Comparison of ENCODE assay signal across 8 mouse cellular contexts in genomic region chr11:98768127-98769006, GRCm38 (mm10). TPM values are rescaled to one million over a fixed set of nuclear protein-coding genes. Genes with fewer than 3 reads are reported as not detected.
A peak's percentile ranks its signal among the peaks of the same experiment; 100 is the strongest.
DNase-seq lines count a peak whose midpoint lies in the region; ATAC-seq and TF ChIP-seq lines count a peak whose summit lies in the region.

No protein-coding gene starts in this region.

- ATAC-seq in frontal cortex, adult (ENCODE audit: low TSS enrichment), result peak; percentile 4; the same call in 1 of the 2 replicates
- no peak for ATAC-seq in forebrain, embryonic 16.5 days
- ATAC-seq in hindbrain, postnatal 0 days, result no peak
- ATAC-seq in lung, embryonic 16.5 days (ENCODE audit: low read depth), result peak; percentile 3; the same call in 1 of the 2 replicates

- H3K4me3 ChIP-seq in forebrain, embryonic 16.5 days (replicated peaks; ENCODE audit: low read length), result peak overlapping the region; percentile 17
- H3K4me3 ChIP-seq in hindbrain, postnatal 0 days (ENCODE audit: low read length), result peak overlapping the region; percentile 6; the same call in 1 of the 2 replicates
- peak overlapping the region; percentile 6 for H3K4me3 ChIP-seq in lung, embryonic 16.5 days (ENCODE audit: low read length)

- no peak for TF ChIP-seq CTCF in hindbrain, postnatal 0 days (IDR thresholded peaks at IDR 0.05; ENCODE audit: low read depth)

- H3K36me3 ChIP-seq in forebrain, embryonic 16.5 days (ENCODE audit: control insufficient read depth, insufficient read depth), result peaks cover 20% of the 10 kb centered on the region
- H3K36me3 ChIP-seq in hindbrain, postnatal 0 days (ENCODE audit: insufficient read depth, low read length), result peaks cover 47% of the 10 kb centered on the region
- H3K36me3 ChIP-seq in lung, embryonic 16.5 days (ENCODE audit: control insufficient read depth, insufficient read depth, low read length), result peaks cover 14% of the 10 kb centered on the region; the same call in 1 of the 2 replicates

- peak overlapping the region; percentile 40 for H3K4me2 ChIP-seq in forebrain, embryonic 16.5 days (ENCODE audit: low read length)
- H3K4me2 ChIP-seq in hindbrain, postnatal 0 days (ENCODE audit: low read depth, low read length), result peak overlapping the region; percentile 43
- peak overlapping the region; percentile 35 for H3K4me2 ChIP-seq in lung, embryonic 16.5 days (ENCODE audit: low read depth, low read length)

- peak overlapping the region; percentile 45 for H3K9ac ChIP-seq in forebrain, embryonic 16.5 days (replicated peaks; ENCODE audit: low read depth, low read length)
- H3K9ac ChIP-seq in hindbrain, postnatal 0 days (replicated peaks; ENCODE audit: low read length), result peak overlapping the region; percentile 37; the same call in 1 of the 2 replicates
- H3K9ac ChIP-seq in lung, embryonic 16.5 days (ENCODE audit: low read length), result peak overlapping the region; percentile 50

- H3K9me3 ChIP-seq in forebrain, embryonic 16.5 days (ENCODE audit: control insufficient read depth, low read length), result no peaks in the 10 kb centered on the region
- no peaks in the 10 kb centered on the region for H3K9me3 ChIP-seq in hindbrain, postnatal 0 days (ENCODE audit: low read length)
- no peaks in the 10 kb centered on the region for H3K9me3 ChIP-seq in lung, embryonic 16.5 days (ENCODE audit: control insufficient read depth, low read length)

- no peak for DNase-seq in frontal cortex, postnatal 36 days (ENCODE audit: low spot score in 2 of 2)
- peak; percentile 75 for DNase-seq in brain, adult 2 months (ENCODE audit: low read depth, low spot score)
- peak; percentile 36 for DNase-seq in hindbrain, postnatal 0 days (ENCODE audit: low spot score)
- peak; percentile 66 for DNase-seq in testis, postnatal 10 days (ENCODE audit: low spot score)
- DNase-seq in MN1 (ENCODE audit: low spot score), result no peak

- peak overlapping the region; percentile 81 for H3K27ac ChIP-seq in forebrain, embryonic 16.5 days (ENCODE audit: low read length)
- H3K27ac ChIP-seq in hindbrain, postnatal 0 days, result peak overlapping the region; percentile 78
- peak overlapping the region; percentile 60 for H3K27ac ChIP-seq in lung, embryonic 16.5 days (ENCODE audit: low read length)

- no peaks in the 10 kb centered on the region for H3K27me3 ChIP-seq in forebrain, embryonic 16.5 days (replicated peaks; ENCODE audit: control insufficient read depth, insufficient read depth, low read length)
- H3K27me3 ChIP-seq in hindbrain, postnatal 0 days (ENCODE audit: insufficient read depth, low read length), result no peaks in the 10 kb centered on the region
- no peaks in the 10 kb centered on the region for H3K27me3 ChIP-seq in lung, embryonic 16.5 days (ENCODE audit: control insufficient read depth, insufficient read depth, low read depth, low read length)

- peaks cover 68% of the 10 kb centered on the region for H3K4me1 ChIP-seq in forebrain, embryonic 16.5 days (replicated peaks; ENCODE audit: control insufficient read depth, insufficient read depth, low read length)
- peaks cover 33% of the 10 kb centered on the region for H3K4me1 ChIP-seq in hindbrain, postnatal 0 days (ENCODE audit: insufficient read depth, low read length)
- peaks cover 65% of the 10 kb centered on the region for H3K4me1 ChIP-seq in lung, embryonic 16.5 days (replicated peaks; ENCODE audit: control insufficient read depth, insufficient read depth, low read length)

- WGBS in forebrain, embryonic 16.5 days, result 22% methylated on average over 39 of the region's 39 CpGs
- WGBS in hindbrain, postnatal 0 days, result 21% methylated on average over 35 of the region's 39 CpGs
- 12% methylated on average over 33 of the region's 39 CpGs for WGBS in lung, embryonic 16.5 days

RNA-seq across cellular contexts. Expression of gene Nr1d1, which starts 6.8 kb away (rescaled TPM):
- polyA plus RNA-seq in forebrain, embryonic 16.5 days (2015; fragmentation: Nextera tagmentation; extraction: Ambion mirVana), result 3.8 and 4.0 TPM in 2 replicates
- 7.5 and 8.6 TPM in 2 replicates for total RNA-seq in hindbrain, postnatal 0 days (2014; rRNA removed)
- 10.2 and 13.5 TPM in 2 replicates for polyA plus RNA-seq in hindbrain, postnatal 0 days (2015; fragmentation: Nextera tagmentation; extraction: Ambion mirVana)
- 1.4 and 1.6 TPM in 2 replicates for polyA plus RNA-seq in lung, embryonic 16.5 days (2015; fragmentation: Nextera tagmentation; extraction: Ambion mirVana)

RNA-seq across cellular contexts. Expression of gene Msl1, which starts 26.9 kb away (rescaled TPM):
- 27.7 and 32.0 TPM in 2 replicates for polyA plus RNA-seq in forebrain, embryonic 16.5 days (2015; fragmentation: Nextera tagmentation; extraction: Ambion mirVana)
- total RNA-seq in hindbrain, postnatal 0 days (2014; rRNA removed), result 77.7 and 94.3 TPM in 2 replicates
- 25.0 and 25.4 TPM in 2 replicates for polyA plus RNA-seq in hindbrain, postnatal 0 days (2015; fragmentation: Nextera tagmentation; extraction: Ambion mirVana)
- 19.4 and 20.3 TPM in 2 replicates for polyA plus RNA-seq in lung, embryonic 16.5 days (2015; fragmentation: Nextera tagmentation; extraction: Ambion mirVana)

RNA-seq across cellular contexts. Expression of gene Thra, which starts 27.9 kb away (rescaled TPM):
- 177 and 182 TPM in 2 replicates for polyA plus RNA-seq in forebrain, embryonic 16.5 days (2015; fragmentation: Nextera tagmentation; extraction: Ambion mirVana)
- total RNA-seq in hindbrain, postnatal 0 days (2014; rRNA removed), result 725 and 812 TPM in 2 replicates
- polyA plus RNA-seq in hindbrain, postnatal 0 days (2015; fragmentation: Nextera tagmentation; extraction: Ambion mirVana), result 160 TPM in 2 replicates
- polyA plus RNA-seq in lung, embryonic 16.5 days (2015; fragmentation: Nextera tagmentation; extraction: Ambion mirVana), result 36.3 and 36.4 TPM in 2 replicates

RNA-seq across cellular contexts. Expression of gene Casc3, which starts 36.3 kb away (rescaled TPM):
- polyA plus RNA-seq in forebrain, embryonic 16.5 days (2015; fragmentation: Nextera tagmentation; extraction: Ambion mirVana), result 52.5 and 54.6 TPM in 2 replicates
- 24.4 and 74.0 TPM in 2 replicates for total RNA-seq in hindbrain, postnatal 0 days (2014; rRNA removed)
- polyA plus RNA-seq in hindbrain, postnatal 0 days (2015; fragmentation: Nextera tagmentation; extraction: Ambion mirVana), result 35.4 and 35.7 TPM in 2 replicates
- 33.2 and 36.6 TPM in 2 replicates for polyA plus RNA-seq in lung, embryonic 16.5 days (2015; fragmentation: Nextera tagmentation; extraction: Ambion mirVana)

RNA-seq across cellular contexts. Expression of gene Med24, which starts 39.1 kb away (rescaled TPM):
- polyA plus RNA-seq in forebrain, embryonic 16.5 days (2015; fragmentation: Nextera tagmentation; extraction: Ambion mirVana), result 88.8 and 93.7 TPM in 2 replicates
- 63.2 and 88.6 TPM in 2 replicates for total RNA-seq in hindbrain, postnatal 0 days (2014; rRNA removed)
- polyA plus RNA-seq in hindbrain, postnatal 0 days (2015; fragmentation: Nextera tagmentation; extraction: Ambion mirVana), result 47.1 and 48.3 TPM in 2 replicates
- polyA plus RNA-seq in lung, embryonic 16.5 days (2015; fragmentation: Nextera tagmentation; extraction: Ambion mirVana), result 56.6 and 57.8 TPM in 2 replicates

Comparison
In these comparisons a context has a peak if more than half of its experiments do, and no peak if none do; other contexts are left out.
1. ATAC-seq: peak in frontal cortex, adult (single experiment) and lung, embryonic 16.5 days (single experiment); none in forebrain, embryonic 16.5 days (single experiment) and hindbrain, postnatal 0 days (single experiment).
2. DNase-seq: peak in brain, adult 2 months (single experiment), hindbrain, postnatal 0 days (single experiment) and testis, postnatal 10 days (single experiment); none in frontal cortex, postnatal 36 days (0 of 2) and MN1 (single experiment).
3. Peak in every context shown above with its lines, with median percentiles within 50 percentile points of each other: H3K27ac ChIP-seq, H3K4me2 ChIP-seq, H3K4me3 ChIP-seq and H3K9ac ChIP-seq.